Mouse (Mus musculus) spleen, adult 2 months (tissue): ENCODE measurements around the gene Rere.

Experiments
- CTCF ChIP-seq: fragments of 200-500 bp; IDR thresholded peaks from 2 replicates; pipeline ENCODE4 v1.5.1; 2011; ENCODE audit warnings: mild to moderate bottlenecking, inconsistent platforms; ENCODE audit not compliant: insufficient read depth, insufficient read length, insufficient replicate concordance; ENCODE audit errors: extremely low read depth
- POLR2A ChIP-seq: fragments of 200-500 bp; IDR thresholded peaks from 2 replicates; pipeline ENCODE4 v1.6.1; 2011; ENCODE audit warnings: low read depth, low read length, inconsistent platforms

GRCm38 (mm10) chr4:150264903-150265302 is 16.5 kb upstream of the Rere start:
- TF ChIP-seq POLR2A (no peak), CTCF (peak; percentile 22; the same call in 1 of the 2 replicates)
